Comparison of ENCODE assay signal across 11 mouse cellular contexts in genomic region chr10:121124481-121124880, GRCm38 (mm10).
DNase-seq lines count a peak whose midpoint lies in the region; ATAC-seq lines count a peak whose summit lies in the region.
"Had no signal": no experiment of that assay in that cellular context is flagged by ENCODE, and none has a peak within 500 bp of the region (broad histone marks: within the 10 kb centered on the region; RNA-seq: fewer than 3 reads in every experiment).

No protein-coding gene starts in this region.

- no peak overlapping the region for H3K4me3 ChIP-seq in liver, embryonic 12.5 days
- H3K4me3 ChIP-seq in hindbrain, embryonic 11.5 days (ENCODE audit: low read depth, low read length) = no peak overlapping the region
- H3K4me3 ChIP-seq: embryonic facial prominence, embryonic 15.5 days; midbrain, embryonic 12.5 days had no signal

- H3K36me3 ChIP-seq in liver, embryonic 12.5 days = no peaks in the 10 kb centered on the region
- H3K36me3 ChIP-seq in hindbrain, embryonic 11.5 days (ENCODE audit: control insufficient read depth, insufficient read depth, low read length) = no peaks in the 10 kb centered on the region
- H3K36me3 ChIP-seq: embryonic facial prominence, embryonic 15.5 days; midbrain, embryonic 12.5 days had no signal

- DNase-seq in adrenal gland, adult 18-20 months (ENCODE audit: low spot score in 2 of 2) = peak; percentile 7 to 28
- no peak for DNase-seq in adrenal gland, adult 8-10 months
- DNase-seq in liver = peak; percentile 21
- peak; percentile 15 for DNase-seq in kidney, postnatal 14 days
- DNase-seq in thymus, postnatal 0 days (ENCODE audit: low spot score) = peak; percentile 15
- DNase-seq in c-Kit-positive CD71-positive TER-119-positive erythroid progenitor cells, embryonic 14.5 days (ENCODE audit: low spot score) = no peak
- DNase-seq in hindbrain, embryonic 11.5 days (ENCODE audit: low spot score) = no peak

- ATAC-seq in liver, embryonic 12.5 days = no peak
- ATAC-seq in hindbrain, embryonic 11.5 days (ENCODE audit: low FRiP score) = no peak
- ATAC-seq: inflammation-experienced regulatory T-cells, adult 6 months had no signal

- WGBS in liver, embryonic 12.5 days (ENCODE audit: insufficient replicate concordance) = 77% methylated on average over 16 of the region's 16 CpGs
- WGBS in hindbrain, embryonic 11.5 days = 93% methylated on average over 16 of the region's 16 CpGs

- no peaks in the 10 kb centered on the region for H3K4me1 ChIP-seq in liver, embryonic 12.5 days
- no peaks in the 10 kb centered on the region for H3K4me1 ChIP-seq in hindbrain, embryonic 11.5 days (replicated peaks; ENCODE audit: control insufficient read depth, insufficient read depth, low read length)
- H3K4me1 ChIP-seq: midbrain, embryonic 12.5 days had no signal

- no peaks in the 10 kb centered on the region; the same call in 1 of the 2 replicates for H3K9me3 ChIP-seq in liver, embryonic 12.5 days (replicated peaks)
- no peaks in the 10 kb centered on the region for H3K9me3 ChIP-seq in hindbrain, embryonic 11.5 days (ENCODE audit: control insufficient read depth, low read length)
- H3K9me3 ChIP-seq: embryonic facial prominence, embryonic 15.5 days; midbrain, embryonic 12.5 days had no signal

- H3K27me3 ChIP-seq in liver, embryonic 12.5 days (replicated peaks) = no peaks in the 10 kb centered on the region
- H3K27me3 ChIP-seq in hindbrain, embryonic 11.5 days (ENCODE audit: control insufficient read depth, insufficient read depth, low read length) = no peaks in the 10 kb centered on the region
- H3K27me3 ChIP-seq: embryonic facial prominence, embryonic 15.5 days; midbrain, embryonic 12.5 days had no signal

- H3K4me2 ChIP-seq in liver, embryonic 12.5 days = no peak overlapping the region
- H3K4me2 ChIP-seq in hindbrain, embryonic 11.5 days (replicated peaks; ENCODE audit: low read depth, low read length) = no peak overlapping the region
- H3K4me2 ChIP-seq: embryonic facial prominence, embryonic 15.5 days; midbrain, embryonic 12.5 days had no signal

- H3K9ac ChIP-seq in liver, embryonic 12.5 days = no peak overlapping the region
- no peak overlapping the region for H3K9ac ChIP-seq in hindbrain, embryonic 11.5 days (ENCODE audit: low read depth, low read length)
- H3K9ac ChIP-seq: embryonic facial prominence, embryonic 15.5 days; midbrain, embryonic 12.5 days had no signal

- H3K27ac ChIP-seq in liver, embryonic 12.5 days = no peak overlapping the region
- H3K27ac ChIP-seq in hindbrain, embryonic 11.5 days (ENCODE audit: low read depth, low read length) = no peak overlapping the region
- H3K27ac ChIP-seq: embryonic facial prominence, embryonic 15.5 days; midbrain, embryonic 12.5 days had no signal

Comparison
In these comparisons a context has a peak if more than half of its experiments do, and no peak if none do; other contexts are left out.
1. DNase-seq: peak in adrenal gland, adult 18-20 months (2 of 2), liver (single experiment), kidney, postnatal 14 days (single experiment) and thymus, postnatal 0 days (single experiment); none in adrenal gland, adult 8-10 months (single experiment), c-Kit-positive CD71-positive TER-119-positive erythroid progenitor cells, embryonic 14.5 days (single experiment) and hindbrain, embryonic 11.5 days (single experiment).